Mouse (Mus musculus) intestine, postnatal 0 days (tissue): ENCODE measurements around the gene Trpc2. TPM values are rescaled to one million over a fixed set of nuclear protein-coding genes. Genes with fewer than 3 reads are reported as not detected.
A peak's percentile ranks its signal among the peaks of the same experiment; 100 is the strongest.

ENCODE experiments used
- ATAC-seq: fragments of 200-750 bp; cut with Nextera tagmentation; 2 replicates; pipeline ENCODE4 v1.8.0; 2017; ENCODE audit warnings: mild to moderate bottlenecking, moderate TSS enrichment, moderate library complexity
- H3K27ac ChIP-seq: fragments of 300-500 bp; sonication (generic); 2 replicates; pipeline ENCODE4 v1.5.1; 2014; ENCODE audit warnings: mild to moderate bottlenecking, low read depth, low read length, moderate library complexity
- H3K27me3 ChIP-seq: fragments of 300-500 bp; sonication (generic); replicated peaks from 2 replicates; pipeline ENCODE4 v1.6.1; 2014; ENCODE audit warnings: low read length, mixed read lengths; ENCODE audit not compliant: control insufficient read depth, insufficient read depth
- H3K36me3 ChIP-seq: fragments of 300-500 bp; sonication (generic); 2 replicates; pipeline ENCODE4 v1.6.1; 2014; ENCODE audit warnings: mild to moderate bottlenecking, moderate library complexity; ENCODE audit not compliant: control insufficient read depth, insufficient read depth
- H3K4me1 ChIP-seq: fragments of 300-500 bp; sonication (generic); replicated peaks from 2 replicates; pipeline ENCODE4 v1.6.1; 2014; ENCODE audit warnings: antibody characterized with exemption, low read length, mixed read lengths; ENCODE audit not compliant: control insufficient read depth, insufficient read depth
- H3K4me2 ChIP-seq: fragments of 300-500 bp; sonication (generic); replicated peaks from 2 replicates; pipeline ENCODE4 v1.6.1; 2014; ENCODE audit warnings: low read depth, mild to moderate bottlenecking, moderate library complexity
- H3K4me3 ChIP-seq: fragments of 300-500 bp; sonication (generic); 2 replicates; pipeline ENCODE4 v1.5.1; 2014; ENCODE audit warnings: low read depth, low read length
- H3K9ac ChIP-seq: fragments of 300-500 bp; sonication (generic); 2 replicates; pipeline ENCODE4 v1.6.1; 2014; ENCODE audit warnings: mild to moderate bottlenecking, low read depth, low read length
- H3K9me3 ChIP-seq: fragments of 300-500 bp; sonication (generic); 2 replicates; pipeline ENCODE4 v1.6.1; 2016; ENCODE audit warnings: mixed run types; ENCODE audit not compliant: control insufficient read depth
- CTCF ChIP-seq: sonication (generic); IDR thresholded peaks from 2 replicates; pipeline ENCODE4 v1.5.1; 2016; ENCODE audit warnings: low read depth, mild to moderate bottlenecking, control low read depth, antibody characterized with exemption, moderate library complexity
- WGBS: fragments of 180-500 bp; shearing (Covaris S2); extraction: QIAGEN DNeasy Blood & Tissue Kit; methylation state at CpG from one replicate; pipeline ENCODE4 v1.1.7; 2014; 5-methylcytosine and 5-hydroxymethylcytosine counted together
- polyA plus RNA-seq: library from polyadenylated mRNA; unstranded; fragments of >200 nt; fragmentation: Nextera tagmentation; extraction: Ambion mirVana; gene quantifications from 2 replicates; pipeline ENCODE4 v1.2.1, GENCODE M21; 2015

Gene Trpc2
- polyA plus RNA-seq, 1 experiment from 2014 or later = 0.05 TPM

GRCm38 (mm10) chr7:102100868-102101267 lies 18.0 kb downstream of the Trpc2 start:
- H3K27me3 ChIP-seq = no peaks in the 10 kb centered on the region
- no peak overlapping the region for H3K4me3 ChIP-seq
- H3K36me3 ChIP-seq = no peaks in the 10 kb centered on the region
- 64% methylated on average over 5 of the region's 5 CpGs for WGBS
- no peak overlapping the region for H3K4me2 ChIP-seq
- no peaks in the 10 kb centered on the region for H3K9me3 ChIP-seq
- H3K9ac ChIP-seq = no peak overlapping the region
- H3K4me1 ChIP-seq = no peaks in the 10 kb centered on the region; the same call in 1 of the 2 replicates
- no peak for ATAC-seq
- H3K27ac ChIP-seq = no peak overlapping the region
- no peak for TF ChIP-seq CTCF

GRCm38 (mm10) chr7:102101487-102101886 lies 18.6 kb downstream of the Trpc2 start, which contains the start of gene Art1:
Gene Art1, plus strand, starts transcription at chr7:102101743.
- H3K4me2 ChIP-seq = peak within 1 kb of the TSS; percentile 77; the same call in 1 of the 2 replicates
- WGBS = 74% methylated on average over 5 of the region's 5 CpGs
- no peak within 1 kb of the TSS for H3K9ac ChIP-seq
- H3K36me3 ChIP-seq = no peaks in the 10 kb centered on the region
- TF ChIP-seq CTCF = no peak
- H3K4me3 ChIP-seq = no peak within 1 kb of the TSS
- no peaks in the 10 kb centered on the region for H3K27me3 ChIP-seq
- H3K4me1 ChIP-seq = no peaks in the 10 kb centered on the region; the same call in 1 of the 2 replicates
- H3K27ac ChIP-seq = no peak within 1 kb of the TSS
- no peak for ATAC-seq
- H3K9me3 ChIP-seq = no peaks in the 10 kb centered on the region

- Histone ChIP-seq H3K27ac (no peak overlapping the region), H3K36me3 (no peaks in the 10 kb centered on the region), H3K9me3 (no peaks in the 10 kb centered on the region), H3K27me3 (no peaks in the 10 kb centered on the region), H3K4me1 (no peaks in the 10 kb centered on the region; the same call in 1 of the 2 replicates), H3K9ac (no peak overlapping the region), H3K4me3 (no peak overlapping the region), H3K4me2 (no peak overlapping the region)
- WGBS = 65% methylated on average over 8 of the region's 8 CpGs
- ATAC-seq = no peak
- TF ChIP-seq CTCF = no peak
These were observed 19.3 kb downstream of the Trpc2 start for GRCm38 (mm10) chr7:102102241-102102640.

GRCm38 (mm10) chr7:102102696-102103095 lies 19.8 kb downstream of the Trpc2 start:
- Histone ChIP-seq H3K27ac (no peak overlapping the region), H3K36me3 (no peaks in the 10 kb centered on the region), H3K4me3 (no peak overlapping the region), H3K4me2 (no peak overlapping the region), H3K27me3 (no peaks in the 10 kb centered on the region), H3K9ac (no peak overlapping the region), H3K9me3 (no peaks in the 10 kb centered on the region), H3K4me1 (no peaks in the 10 kb centered on the region; the same call in 1 of the 2 replicates)
- TF ChIP-seq CTCF = no peak
- 41% methylated on average over 6 of the region's 6 CpGs for WGBS
- ATAC-seq = no peak

- 79% methylated on average over 2 of the region's 2 CpGs for WGBS
- H3K4me1 ChIP-seq = no peaks in the 10 kb centered on the region; the same call in 1 of the 2 replicates
- H3K4me3 ChIP-seq = no peak overlapping the region
- H3K27ac ChIP-seq = no peak overlapping the region
- no peaks in the 10 kb centered on the region for H3K27me3 ChIP-seq
- H3K9ac ChIP-seq = no peak overlapping the region
- H3K9me3 ChIP-seq = no peaks in the 10 kb centered on the region
- H3K36me3 ChIP-seq = no peaks in the 10 kb centered on the region
- no peak for ATAC-seq
- no peak for TF ChIP-seq CTCF
- H3K4me2 ChIP-seq = no peak overlapping the region
These were observed 20.6 kb downstream of the Trpc2 start for GRCm38 (mm10) chr7:102103555-102103954.

GRCm38 (mm10) chr7:102104126-102104525 lies 21.2 kb downstream of the Trpc2 start:
- Histone ChIP-seq H3K9ac (no peak overlapping the region), H3K36me3 (no peaks in the 10 kb centered on the region), H3K27me3 (no peaks in the 10 kb centered on the region), H3K4me2 (no peak overlapping the region), H3K9me3 (no peaks in the 10 kb centered on the region), H3K27ac (no peak overlapping the region), H3K4me1 (no peaks in the 10 kb centered on the region; the same call in 1 of the 2 replicates), H3K4me3 (no peak overlapping the region)
- WGBS = 56% methylated on average over 5 of the region's 5 CpGs
- TF ChIP-seq CTCF = no peak
- no peak for ATAC-seq
